Mouse (Mus musculus): Measurements from ENCODE around the gene Wbp1l. TPM values are rescaled to one million over a fixed set of nuclear protein-coding genes. Genes with fewer than 3 reads are reported as not detected.

Wbp1l gene
- polyA plus RNA-seq, 1 experiment from 2014 or later = 30.1 TPM

GRCm38 (mm10) chr19:46646041-46646481, 47.2 kb downstream of the Wbp1l start:
- H3K36me3 ChIP-seq (replicated peaks; ENCODE audit: control insufficient read depth, insufficient read depth, low read depth, low read length) = no peaks in the 10 kb centered on the region; the same call in 1 of the 2 replicates
- H3K27ac ChIP-seq (replicated peaks; ENCODE audit: low read depth, low read length) = no peak overlapping the region; the same call in 1 of the 2 replicates
- H3K27me3 ChIP-seq (ENCODE audit: control insufficient read depth, insufficient read depth, low read length) = no peaks in the 10 kb centered on the region
- no peak overlapping the region for H3K4me2 ChIP-seq (ENCODE audit: low read depth, low read length)
- 60% methylated on average over 12 of the region's 12 CpGs for WGBS
- no peak for ATAC-seq (replicated peaks; ENCODE audit: insufficient number of reproducible peaks, low FRiP score, low TSS enrichment, low read depth)
- no peak overlapping the region for H3K4me3 ChIP-seq (ENCODE audit: low read depth, low read length)
- H3K4me1 ChIP-seq (ENCODE audit: control insufficient read depth, insufficient read depth, low read length) = peaks cover 30% of the 10 kb centered on the region
- no peak overlapping the region for H3K9ac ChIP-seq (replicated peaks; ENCODE audit: low read length)
- no peak for DNase-seq (ENCODE audit: low spot score)
- no peaks in the 10 kb centered on the region for H3K9me3 ChIP-seq (replicated peaks; ENCODE audit: control insufficient read depth, low read length)

GRCm38 (mm10) chr19:46647254-46647653, 48.4 kb downstream of the Wbp1l start:
- DNase-seq (ENCODE audit: low spot score) (no peak), ATAC-seq (replicated peaks; ENCODE audit: insufficient number of reproducible peaks, low FRiP score, low TSS enrichment, low read depth) (no peak)
- no peaks in the 10 kb centered on the region for H3K9me3 ChIP-seq (replicated peaks; ENCODE audit: control insufficient read depth, low read length)
- H3K36me3 ChIP-seq (replicated peaks; ENCODE audit: control insufficient read depth, insufficient read depth, low read depth, low read length) = no peaks in the 10 kb centered on the region; the same call in 1 of the 2 replicates
- no peaks in the 10 kb centered on the region for H3K27me3 ChIP-seq (ENCODE audit: control insufficient read depth, insufficient read depth, low read length)
- H3K4me3 ChIP-seq (ENCODE audit: low read depth, low read length) = no peak overlapping the region
- no peak overlapping the region for H3K27ac ChIP-seq (replicated peaks; ENCODE audit: low read depth, low read length)
- WGBS = 69% methylated on average over 3 of the region's 3 CpGs
- H3K4me2 ChIP-seq (ENCODE audit: low read depth, low read length) = no peak overlapping the region
- H3K4me1 ChIP-seq (ENCODE audit: control insufficient read depth, insufficient read depth, low read length) = peaks cover 20% of the 10 kb centered on the region
- H3K9ac ChIP-seq (replicated peaks; ENCODE audit: low read length) = no peak overlapping the region

- ATAC-seq (replicated peaks; ENCODE audit: insufficient number of reproducible peaks, low FRiP score, low TSS enrichment, low read depth) = no peak
Observed at GRCm38 (mm10) chr19:46647850-46648249, 49.0 kb downstream of the Wbp1l start.

GRCm38 (mm10) chr19:46648565-46648964, 49.7 kb downstream of the Wbp1l start:
- Histone ChIP-seq H3K27ac (replicated peaks; ENCODE audit: low read depth, low read length) (no peak overlapping the region), H3K4me1 (ENCODE audit: control insufficient read depth, insufficient read depth, low read length) (peaks cover 12% of the 10 kb centered on the region), H3K4me2 (ENCODE audit: low read depth, low read length) (no peak overlapping the region), H3K4me3 (ENCODE audit: low read depth, low read length) (no peak overlapping the region), H3K27me3 (ENCODE audit: control insufficient read depth, insufficient read depth, low read length) (no peaks in the 10 kb centered on the region), H3K9me3 (replicated peaks; ENCODE audit: control insufficient read depth, low read length) (no peaks in the 10 kb centered on the region), H3K36me3 (replicated peaks; ENCODE audit: control insufficient read depth, insufficient read depth, low read depth, low read length) (peaks cover 1% of the 10 kb centered on the region), H3K9ac (replicated peaks; ENCODE audit: low read length) (no peak overlapping the region)
- WGBS = 96% methylated on average over 14 of the region's 14 CpGs
- ATAC-seq (replicated peaks; ENCODE audit: insufficient number of reproducible peaks, low FRiP score, low TSS enrichment, low read depth) = no peak
- no peak for DNase-seq (ENCODE audit: low spot score)

More at GRCm38 (mm10) chr19:46647850-46648249, 49.0 kb downstream of the Wbp1l start:
- Histone ChIP-seq H3K9me3 (replicated peaks; ENCODE audit: control insufficient read depth, low read length) (no peaks in the 10 kb centered on the region), H3K27me3 (ENCODE audit: control insufficient read depth, insufficient read depth, low read length) (no peaks in the 10 kb centered on the region), H3K4me1 (ENCODE audit: control insufficient read depth, insufficient read depth, low read length) (peaks cover 15% of the 10 kb centered on the region), H3K27ac (replicated peaks; ENCODE audit: low read depth, low read length) (no peak overlapping the region), H3K9ac (replicated peaks; ENCODE audit: low read length) (no peak overlapping the region), H3K4me3 (ENCODE audit: low read depth, low read length) (no peak overlapping the region), H3K4me2 (ENCODE audit: low read depth, low read length) (no peak overlapping the region), H3K36me3 (replicated peaks; ENCODE audit: control insufficient read depth, insufficient read depth, low read depth, low read length) (no peaks in the 10 kb centered on the region; the same call in 1 of the 2 replicates)
- DNase-seq (ENCODE audit: low spot score) = no peak
- 85% methylated on average over 8 of the region's 8 CpGs for WGBS

GRCm38 (mm10) chr19:46653188-46653587, 54.3 kb downstream of the Wbp1l start:
- H3K4me1 ChIP-seq (ENCODE audit: control insufficient read depth, insufficient read depth, low read length) = no peaks in the 10 kb centered on the region
- no peak for ATAC-seq (replicated peaks; ENCODE audit: insufficient number of reproducible peaks, low FRiP score, low TSS enrichment, low read depth)
- no peaks in the 10 kb centered on the region for H3K27me3 ChIP-seq (ENCODE audit: control insufficient read depth, insufficient read depth, low read length)
- H3K9me3 ChIP-seq (replicated peaks; ENCODE audit: control insufficient read depth, low read length) = no peaks in the 10 kb centered on the region
- no peak for DNase-seq (ENCODE audit: low spot score)
- no peak overlapping the region for H3K4me3 ChIP-seq (ENCODE audit: low read depth, low read length)
- no peak overlapping the region for H3K27ac ChIP-seq (replicated peaks; ENCODE audit: low read depth, low read length)
- H3K36me3 ChIP-seq (replicated peaks; ENCODE audit: control insufficient read depth, insufficient read depth, low read depth, low read length) = peaks cover 21% of the 10 kb centered on the region
- no peak overlapping the region for H3K4me2 ChIP-seq (ENCODE audit: low read depth, low read length)
- 89% methylated on average over 5 of the region's 5 CpGs for WGBS
- no peak overlapping the region for H3K9ac ChIP-seq (replicated peaks; ENCODE audit: low read length)

- Histone ChIP-seq H3K27ac (replicated peaks; ENCODE audit: low read depth, low read length) (no peak overlapping the region), H3K9ac (replicated peaks; ENCODE audit: low read length) (no peak overlapping the region), H3K4me2 (ENCODE audit: low read depth, low read length) (no peak overlapping the region; the same call in 1 of the 2 replicates), H3K4me3 (ENCODE audit: low read depth, low read length) (no peak overlapping the region), H3K9me3 (replicated peaks; ENCODE audit: control insufficient read depth, low read length) (no peaks in the 10 kb centered on the region), H3K4me1 (ENCODE audit: control insufficient read depth, insufficient read depth, low read length) (no peaks in the 10 kb centered on the region), H3K27me3 (ENCODE audit: control insufficient read depth, insufficient read depth, low read length) (no peaks in the 10 kb centered on the region), H3K36me3 (replicated peaks; ENCODE audit: control insufficient read depth, insufficient read depth, low read depth, low read length) (peaks cover 21% of the 10 kb centered on the region)
- DNase-seq (ENCODE audit: low spot score) (no peak), ATAC-seq (replicated peaks; ENCODE audit: insufficient number of reproducible peaks, low FRiP score, low TSS enrichment, low read depth) (no peak)
- WGBS = 90% methylated on average over 14 of the region's 14 CpGs
Observed at GRCm38 (mm10) chr19:46653616-46654235, 54.8 kb downstream of the Wbp1l start.

GRCm38 (mm10) chr19:46655626-46656025, 56.7 kb downstream of the Wbp1l start:
- no peaks in the 10 kb centered on the region for H3K27me3 ChIP-seq (ENCODE audit: control insufficient read depth, insufficient read depth, low read length)
- peaks cover 21% of the 10 kb centered on the region for H3K36me3 ChIP-seq (replicated peaks; ENCODE audit: control insufficient read depth, insufficient read depth, low read depth, low read length)
- ATAC-seq (replicated peaks; ENCODE audit: insufficient number of reproducible peaks, low FRiP score, low TSS enrichment, low read depth) (no peak), DNase-seq (ENCODE audit: low spot score) (no peak)
- H3K9ac ChIP-seq (replicated peaks; ENCODE audit: low read length) = no peak overlapping the region
- H3K9me3 ChIP-seq (replicated peaks; ENCODE audit: control insufficient read depth, low read length) = no peaks in the 10 kb centered on the region
- no peaks in the 10 kb centered on the region for H3K4me1 ChIP-seq (ENCODE audit: control insufficient read depth, insufficient read depth, low read length)
- H3K4me3 ChIP-seq (ENCODE audit: low read depth, low read length) = no peak overlapping the region
- no peak overlapping the region for H3K27ac ChIP-seq (replicated peaks; ENCODE audit: low read depth, low read length)
- 94% methylated on average over 10 of the region's 10 CpGs for WGBS
- no peak overlapping the region for H3K4me2 ChIP-seq (ENCODE audit: low read depth, low read length)

- WGBS = 93% methylated on average over 21 of the region's 21 CpGs
- Histone ChIP-seq H3K9me3 (replicated peaks; ENCODE audit: control insufficient read depth, low read length) (no peaks in the 10 kb centered on the region), H3K4me2 (ENCODE audit: low read depth, low read length) (no peak overlapping the region), H3K27me3 (ENCODE audit: control insufficient read depth, insufficient read depth, low read length) (no peaks in the 10 kb centered on the region), H3K27ac (replicated peaks; ENCODE audit: low read depth, low read length) (no peak overlapping the region), H3K9ac (replicated peaks; ENCODE audit: low read length) (no peak overlapping the region), H3K4me3 (ENCODE audit: low read depth, low read length) (no peak overlapping the region), H3K36me3 (replicated peaks; ENCODE audit: control insufficient read depth, insufficient read depth, low read depth, low read length) (peaks cover 21% of the 10 kb centered on the region), H3K4me1 (ENCODE audit: control insufficient read depth, insufficient read depth, low read length) (no peaks in the 10 kb centered on the region)
- DNase-seq (ENCODE audit: low spot score) = no peak
- no peak for ATAC-seq (replicated peaks; ENCODE audit: insufficient number of reproducible peaks, low FRiP score, low TSS enrichment, low read depth)
Observed at GRCm38 (mm10) chr19:46656151-46656840, 57.4 kb downstream of the Wbp1l start.
